Mouse (Mus musculus): ENCODE measurements around the gene Zbtb39.

GRCm38 (mm10) chr10:127710331-127710730, 29.0 kb upstream of the Zbtb39 start:
- TF ChIP-seq POLR2A (IDR thresholded peaks at IDR 0.05; ENCODE audit: low read depth, low read length) (no peak), CTCF (conservative IDR thresholded peaks at IDR 0.05; ENCODE audit: insufficient read depth, insufficient read length, low read depth, low read length) (no peak)

All from kidney, adult 2 months (tissue).